ENCODE assay signal across 8 mouse cellular contexts in the genomic region with DNA sequence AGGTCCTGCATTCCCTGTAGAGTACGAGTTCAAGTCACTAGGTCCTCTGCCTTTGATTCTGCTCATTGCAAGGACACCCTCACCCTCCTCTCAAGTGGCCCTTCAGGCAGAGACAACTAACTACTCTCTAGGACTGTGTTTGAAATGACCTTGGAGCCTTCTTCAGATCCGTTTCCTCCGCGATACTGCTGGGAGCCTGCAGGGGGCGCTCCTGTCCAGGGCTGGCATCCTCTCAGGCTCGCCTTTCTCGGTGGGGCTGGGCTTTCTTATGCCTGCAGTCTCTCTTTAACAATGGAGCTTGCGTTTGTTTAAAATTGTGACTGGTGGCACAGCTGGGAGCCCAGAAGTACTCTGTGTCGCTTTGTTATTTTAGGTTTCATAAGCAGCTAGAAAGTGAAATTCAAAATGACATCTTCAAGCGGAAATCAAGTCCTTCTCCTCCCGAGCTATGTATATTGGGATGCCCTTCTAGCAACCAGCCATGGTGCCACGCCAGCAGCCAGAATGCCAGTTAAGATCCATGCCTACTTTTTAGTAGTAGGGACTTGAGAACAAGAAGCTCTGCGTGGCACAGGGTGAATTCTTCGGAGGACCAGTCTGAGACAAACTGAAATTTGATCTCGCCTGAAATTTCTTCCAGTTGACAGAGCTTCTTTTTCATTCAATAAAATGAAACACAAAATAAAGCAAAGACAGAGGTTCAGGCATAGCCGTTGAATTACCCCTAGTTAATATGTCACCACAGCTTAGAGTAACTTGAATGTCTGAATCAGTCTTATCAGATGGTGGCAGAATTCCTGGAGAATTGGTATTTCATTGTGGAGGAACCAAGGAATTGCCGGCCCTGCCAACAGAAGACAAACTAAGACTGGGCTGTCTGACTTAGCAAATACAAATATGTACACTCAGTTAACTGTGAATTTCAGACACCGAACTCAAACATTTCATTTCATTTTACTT. TPM values are rescaled to one million over a fixed set of nuclear protein-coding genes. Genes with fewer than 3 reads are reported as not detected.
DNase-seq lines count a peak whose midpoint lies in the region; ATAC-seq and TF ChIP-seq lines count a peak whose summit lies in the region.

No protein-coding gene starts in this region.

- H3K9me3 ChIP-seq in embryonic facial prominence, embryonic 13.5 days: no peaks in the 10 kb centered on the region
- H3K9me3 ChIP-seq in limb, embryonic 13.5 days: 0 out of 2 replicates have a peak, but pooled peaks cover 3% of the 10 kb centered on the region
- no peaks in the 10 kb centered on the region for H3K9me3 ChIP-seq in midbrain, embryonic 16.5 days (replicated peaks; ENCODE audit: control insufficient read depth, low read length, poor library complexity, severe bottlenecking)

- peak overlapping the region; percentile 55 for H3K4me2 ChIP-seq in embryonic facial prominence, embryonic 13.5 days
- peak overlapping the region; percentile 52 for H3K4me2 ChIP-seq in limb, embryonic 13.5 days (replicated peaks)
- H3K4me2 ChIP-seq in midbrain, embryonic 16.5 days (ENCODE audit: low read length): peak overlapping the region; percentile 35

- no peak for ATAC-seq in embryonic facial prominence, embryonic 13.5 days (ENCODE audit: insufficient number of reproducible peaks, insufficient read depth, low FRiP score, low TSS enrichment, low read depth)
- peak; percentile 15; the same call in 1 of the 2 replicates for ATAC-seq in limb, embryonic 13.5 days (ENCODE audit: low FRiP score, low read depth)
- ATAC-seq in midbrain, embryonic 16.5 days: peak; percentile 80

- DNase-seq in 3T3-L1 (ENCODE audit: low read depth, low spot score): peak; percentile 75
- peak; percentile 82 to 84 for DNase-seq in adrenal gland, postnatal 4 days (ENCODE audit: low spot score in 2 of 2)
- peak; percentile 86 for DNase-seq in heart, adult 8-10 months (ENCODE audit: low spot score)
- peak; percentile 90 for DNase-seq in kidney, adult 9 months
- DNase-seq in spleen, adult 2 months (ENCODE audit: low read depth in 1 of 2, low spot score in 2 of 2): peak; percentile 9 to 55

- H3K4me3 ChIP-seq in embryonic facial prominence, embryonic 13.5 days: peak overlapping the region; percentile 30
- peak overlapping the region; percentile 15; the same call in 1 of the 2 replicates for H3K4me3 ChIP-seq in limb, embryonic 13.5 days
- H3K4me3 ChIP-seq in midbrain, embryonic 16.5 days (ENCODE audit: low read depth, low read length): no peak overlapping the region; the same call in 1 of the 2 replicates
- H3K4me3 ChIP-seq in spleen, adult 2 months (ENCODE audit: extremely low read depth, insufficient read depth, insufficient read length): no peak overlapping the region

- peak overlapping the region; percentile 51; the same call in 1 of the 2 replicates for H3K27ac ChIP-seq in embryonic facial prominence, embryonic 13.5 days
- H3K27ac ChIP-seq in limb, embryonic 13.5 days: no peak overlapping the region
- H3K27ac ChIP-seq in midbrain, embryonic 16.5 days (ENCODE audit: low read length): peak overlapping the region; percentile 60
- no peak overlapping the region for H3K27ac ChIP-seq in spleen, adult 2 months (ENCODE audit: insufficient read depth, low read length)

- peak; percentile 95 for TF ChIP-seq CTCF in spleen, adult 2 months (IDR thresholded peaks at IDR 0.05; ENCODE audit: extremely low read depth, insufficient read depth, insufficient read length, insufficient replicate concordance)

- WGBS in embryonic facial prominence, embryonic 13.5 days: 15% methylated on average over 18 of the region's 18 CpGs
- WGBS in limb, embryonic 13.5 days: 28% methylated on average over 18 of the region's 18 CpGs
- 24% methylated on average over 18 of the region's 18 CpGs for WGBS in midbrain, embryonic 16.5 days
- WGBS in spleen, adult 2 months: 33% methylated on average over 18 of the region's 18 CpGs

- TF ChIP-seq POLR2A in spleen, adult 2 months (IDR thresholded peaks at IDR 0.05; ENCODE audit: low read depth, low read length): no peak

- H3K27me3 ChIP-seq in embryonic facial prominence, embryonic 13.5 days: no peaks in the 10 kb centered on the region
- no peaks in the 10 kb centered on the region for H3K27me3 ChIP-seq in limb, embryonic 13.5 days
- no peaks in the 10 kb centered on the region for H3K27me3 ChIP-seq in midbrain, embryonic 16.5 days (ENCODE audit: control insufficient read depth, insufficient read depth, low read depth, low read length)
- H3K27me3 ChIP-seq in spleen, adult 2 months (ENCODE audit: control insufficient read depth, insufficient read depth, low read length): no peaks in the 10 kb centered on the region

- H3K36me3 ChIP-seq in embryonic facial prominence, embryonic 13.5 days: no peaks in the 10 kb centered on the region
- H3K36me3 ChIP-seq in limb, embryonic 13.5 days: no peaks in the 10 kb centered on the region
- no peaks in the 10 kb centered on the region for H3K36me3 ChIP-seq in midbrain, embryonic 16.5 days (ENCODE audit: control insufficient read depth, insufficient read depth, low read length)
- H3K36me3 ChIP-seq in spleen, adult 2 months (ENCODE audit: control insufficient read depth, insufficient read depth, low read length): no peaks in the 10 kb centered on the region

- H3K9ac ChIP-seq in embryonic facial prominence, embryonic 13.5 days: peak overlapping the region; percentile 32; the same call in 1 of the 2 replicates
- peak overlapping the region; percentile 39 for H3K9ac ChIP-seq in limb, embryonic 13.5 days
- H3K9ac ChIP-seq in midbrain, embryonic 16.5 days (ENCODE audit: low read depth, low read length): 0 out of 2 replicates have a peak overlapping the region, but pooled peaks have one; percentile 36

- H3K4me1 ChIP-seq in embryonic facial prominence, embryonic 13.5 days: peaks cover 12% of the 10 kb centered on the region; the same call in 1 of the 2 replicates
- H3K4me1 ChIP-seq in limb, embryonic 13.5 days: peaks cover 4% of the 10 kb centered on the region; the same call in 1 of the 2 replicates
- H3K4me1 ChIP-seq in midbrain, embryonic 16.5 days (ENCODE audit: control insufficient read depth, insufficient read depth, low read length): no peaks in the 10 kb centered on the region
- H3K4me1 ChIP-seq in spleen, adult 2 months (ENCODE audit: control insufficient read depth, insufficient read depth, insufficient read length): no peaks in the 10 kb centered on the region

RNA-seq across cellular contexts. Expression of a gene that starts 28.8 kb away (rescaled TPM):
- 10 to 100 TPM; 73.2 to 75.1 TPM for total RNA-seq in adrenal gland, postnatal 4 days (2021)
- 18.6 and 19.0 TPM in 2 replicates for polyA plus RNA-seq in embryonic facial prominence, embryonic 13.5 days (2015; fragmentation: Nextera tagmentation; extraction: Ambion mirVana)
- 10 to 100 TPM; 78.8 to 87.7 (median 82.8) TPM for total RNA-seq in heart, adult 8-10 months (2022)
- 15.9 and 18.0 TPM in 2 replicates for polyA plus RNA-seq in limb, embryonic 13.5 days (2015; fragmentation: Nextera tagmentation; extraction: Ambion mirVana)
- 14.3 and 14.7 TPM in 2 replicates for polyA plus RNA-seq in midbrain, embryonic 16.5 days (2015; fragmentation: Nextera tagmentation; extraction: Ambion mirVana)
- 30.8 and 31.3 TPM in 2 replicates for polyA plus RNA-seq in spleen, adult 2 months (2012; rRNA removed)

Comparison
In these comparisons a context has a peak if more than half of its experiments do, and no peak if none do; other contexts are left out.
1. DNase-seq: peak in every context shown above with its lines; median percentile 90 in kidney, adult 9 months; 86 in heart, adult 8-10 months; 83 in adrenal gland, postnatal 4 days; 75 in 3T3-L1; 32 in spleen, adult 2 months.
2. H3K27ac ChIP-seq: peak in embryonic facial prominence, embryonic 13.5 days (single experiment) and midbrain, embryonic 16.5 days (single experiment); none in limb, embryonic 13.5 days (single experiment) and spleen, adult 2 months (single experiment).
3. H3K4me3 ChIP-seq: peak in embryonic facial prominence, embryonic 13.5 days (single experiment) and limb, embryonic 13.5 days (single experiment); none in midbrain, embryonic 16.5 days (single experiment) and spleen, adult 2 months (single experiment).
4. Peak in every context shown above with its lines, with median percentiles within 50 percentile points of each other: H3K4me2 ChIP-seq and H3K9ac ChIP-seq.